Mouse (Mus musculus): Measurements from ENCODE around the gene Rgs7. TPM values are rescaled to one million over a fixed set of nuclear protein-coding genes. Genes with fewer than 3 reads are reported as not detected.

Gene Rgs7
- polyA plus RNA-seq, 1 experiment from 2014 or later = not detected

- no peaks in the 10 kb centered on the region for H3K9me3 ChIP-seq (replicated peaks; ENCODE audit: control insufficient read depth, low read length)
- H3K27me3 ChIP-seq (ENCODE audit: control insufficient read depth, insufficient read depth, low read depth, low read length) = no peaks in the 10 kb centered on the region
- 36% methylated on average over 3 of the region's 3 CpGs for WGBS (ENCODE audit: insufficient replicate concordance)
- no peaks in the 10 kb centered on the region for H3K36me3 ChIP-seq (ENCODE audit: control insufficient read depth, insufficient read depth)
- no peak overlapping the region for H3K27ac ChIP-seq (ENCODE audit: low read length)
- H3K4me3 ChIP-seq (ENCODE audit: low read depth, low read length) = no peak overlapping the region
- no peak overlapping the region for H3K9ac ChIP-seq (ENCODE audit: low read depth, low read length)
- no peaks in the 10 kb centered on the region for H3K4me1 ChIP-seq (ENCODE audit: control insufficient read depth, low read depth, low read length)
- no peak for ATAC-seq (ENCODE audit: low read depth)
- no peak overlapping the region for H3K4me2 ChIP-seq (ENCODE audit: low read depth, low read length)
Observed at GRCm38 (mm10) chr1:175300404-175300803, 191.9 kb downstream of the Rgs7 start.

- Histone ChIP-seq H3K4me1 (ENCODE audit: control insufficient read depth, low read depth, low read length) (no peaks in the 10 kb centered on the region), H3K4me2 (ENCODE audit: low read depth, low read length) (no peak overlapping the region), H3K36me3 (ENCODE audit: control insufficient read depth, insufficient read depth) (no peaks in the 10 kb centered on the region), H3K4me3 (ENCODE audit: low read depth, low read length) (no peak overlapping the region), H3K9ac (ENCODE audit: low read depth, low read length) (no peak overlapping the region), H3K27ac (ENCODE audit: low read length) (no peak overlapping the region), H3K9me3 (replicated peaks; ENCODE audit: control insufficient read depth, low read length) (no peaks in the 10 kb centered on the region), H3K27me3 (ENCODE audit: control insufficient read depth, insufficient read depth, low read depth, low read length) (no peaks in the 10 kb centered on the region)
- 53% methylated on average over 2 of the region's 2 CpGs for WGBS (ENCODE audit: insufficient replicate concordance)
- ATAC-seq (ENCODE audit: low read depth) = no peak
Observed at GRCm38 (mm10) chr1:175299603-175300397, 192.5 kb downstream of the Rgs7 start.

- Histone ChIP-seq H3K27me3 (ENCODE audit: control insufficient read depth, insufficient read depth, low read depth, low read length) (no peaks in the 10 kb centered on the region), H3K9ac (ENCODE audit: low read depth, low read length) (no peak overlapping the region), H3K4me3 (ENCODE audit: low read depth, low read length) (no peak overlapping the region), H3K4me1 (ENCODE audit: control insufficient read depth, low read depth, low read length) (no peaks in the 10 kb centered on the region), H3K4me2 (ENCODE audit: low read depth, low read length) (no peak overlapping the region), H3K36me3 (ENCODE audit: control insufficient read depth, insufficient read depth) (no peaks in the 10 kb centered on the region), H3K9me3 (replicated peaks; ENCODE audit: control insufficient read depth, low read length) (no peaks in the 10 kb centered on the region), H3K27ac (ENCODE audit: low read length) (no peak overlapping the region)
- 60% methylated on average over 1 of the region's 1 CpGs for WGBS (ENCODE audit: insufficient replicate concordance)
- ATAC-seq (ENCODE audit: low read depth) = no peak
Observed at GRCm38 (mm10) chr1:175296906-175297305, 195.4 kb downstream of the Rgs7 start.

GRCm38 (mm10) chr1:175290072-175290471, 202.2 kb downstream of the Rgs7 start:
- WGBS (ENCODE audit: insufficient replicate concordance) = 60% methylated on average over 1 of the region's 1 CpGs
- Histone ChIP-seq H3K27me3 (ENCODE audit: control insufficient read depth, insufficient read depth, low read depth, low read length) (no peaks in the 10 kb centered on the region), H3K4me3 (ENCODE audit: low read depth, low read length) (no peak overlapping the region), H3K27ac (ENCODE audit: low read length) (no peak overlapping the region), H3K36me3 (ENCODE audit: control insufficient read depth, insufficient read depth) (no peaks in the 10 kb centered on the region), H3K4me2 (ENCODE audit: low read depth, low read length) (no peak overlapping the region), H3K9me3 (replicated peaks; ENCODE audit: control insufficient read depth, low read length) (no peaks in the 10 kb centered on the region), H3K4me1 (ENCODE audit: control insufficient read depth, low read depth, low read length) (no peaks in the 10 kb centered on the region), H3K9ac (ENCODE audit: low read depth, low read length) (no peak overlapping the region)
- ATAC-seq (ENCODE audit: low read depth) = no peak

- H3K36me3 ChIP-seq (ENCODE audit: control insufficient read depth, insufficient read depth) = no peaks in the 10 kb centered on the region
- no peak for ATAC-seq (ENCODE audit: low read depth)
- H3K9me3 ChIP-seq (replicated peaks; ENCODE audit: control insufficient read depth, low read length) = no peaks in the 10 kb centered on the region; the same call in 1 of the 2 replicates
- no peaks in the 10 kb centered on the region for H3K4me1 ChIP-seq (ENCODE audit: control insufficient read depth, low read depth, low read length)
- H3K27me3 ChIP-seq (ENCODE audit: control insufficient read depth, insufficient read depth, low read depth, low read length) = no peaks in the 10 kb centered on the region
- no peak overlapping the region for H3K9ac ChIP-seq (ENCODE audit: low read depth, low read length)
- H3K4me3 ChIP-seq (ENCODE audit: low read depth, low read length) = no peak overlapping the region
- no peak overlapping the region for H3K27ac ChIP-seq (ENCODE audit: low read length)
- H3K4me2 ChIP-seq (ENCODE audit: low read depth, low read length) = no peak overlapping the region
Observed at GRCm38 (mm10) chr1:175262341-175262740, 230.0 kb downstream of the Rgs7 start.

GRCm38 (mm10) chr1:175259374-175259773, 232.9 kb downstream of the Rgs7 start:
- H3K27me3 ChIP-seq (ENCODE audit: control insufficient read depth, insufficient read depth, low read depth, low read length) = no peaks in the 10 kb centered on the region
- H3K9me3 ChIP-seq (replicated peaks; ENCODE audit: control insufficient read depth, low read length) = no peaks in the 10 kb centered on the region; the same call in 1 of the 2 replicates
- 36% methylated on average over 1 of the region's 1 CpGs for WGBS (ENCODE audit: insufficient replicate concordance)
- H3K9ac ChIP-seq (ENCODE audit: low read depth, low read length) = no peak overlapping the region
- no peak overlapping the region for H3K4me2 ChIP-seq (ENCODE audit: low read depth, low read length)
- no peak overlapping the region for H3K27ac ChIP-seq (ENCODE audit: low read length)
- H3K36me3 ChIP-seq (ENCODE audit: control insufficient read depth, insufficient read depth) = no peaks in the 10 kb centered on the region
- H3K4me1 ChIP-seq (ENCODE audit: control insufficient read depth, low read depth, low read length) = no peaks in the 10 kb centered on the region
- H3K4me3 ChIP-seq (ENCODE audit: low read depth, low read length) = no peak overlapping the region
- ATAC-seq (ENCODE audit: low read depth) = no peak

GRCm38 (mm10) chr1:175255224-175255623, 237.1 kb downstream of the Rgs7 start:
- WGBS (ENCODE audit: insufficient replicate concordance) = 57% methylated on average over 3 of the region's 3 CpGs
- Histone ChIP-seq H3K4me2 (ENCODE audit: low read depth, low read length) (no peak overlapping the region), H3K36me3 (ENCODE audit: control insufficient read depth, insufficient read depth) (no peaks in the 10 kb centered on the region), H3K9me3 (replicated peaks; ENCODE audit: control insufficient read depth, low read length) (no peaks in the 10 kb centered on the region), H3K27ac (ENCODE audit: low read length) (no peak overlapping the region), H3K4me1 (ENCODE audit: control insufficient read depth, low read depth, low read length) (no peaks in the 10 kb centered on the region), H3K27me3 (ENCODE audit: control insufficient read depth, insufficient read depth, low read depth, low read length) (no peaks in the 10 kb centered on the region), H3K9ac (ENCODE audit: low read depth, low read length) (no peak overlapping the region), H3K4me3 (ENCODE audit: low read depth, low read length) (no peak overlapping the region)
- no peak for ATAC-seq (ENCODE audit: low read depth)

GRCm38 (mm10) chr1:175254724-175255123, 237.6 kb downstream of the Rgs7 start:
- WGBS (ENCODE audit: insufficient replicate concordance) = 44% methylated on average over 3 of the region's 3 CpGs

GRCm38 (mm10) chr1:175242135-175242534, 250.2 kb downstream of the Rgs7 start:
- Histone ChIP-seq H3K9ac (ENCODE audit: low read depth, low read length) (no peak overlapping the region), H3K36me3 (ENCODE audit: control insufficient read depth, insufficient read depth) (no peaks in the 10 kb centered on the region), H3K27ac (ENCODE audit: low read length) (no peak overlapping the region), H3K4me2 (ENCODE audit: low read depth, low read length) (no peak overlapping the region), H3K27me3 (ENCODE audit: control insufficient read depth, insufficient read depth, low read depth, low read length) (no peaks in the 10 kb centered on the region), H3K9me3 (replicated peaks; ENCODE audit: control insufficient read depth, low read length) (no peaks in the 10 kb centered on the region), H3K4me3 (ENCODE audit: low read depth, low read length) (no peak overlapping the region), H3K4me1 (ENCODE audit: control insufficient read depth, low read depth, low read length) (no peaks in the 10 kb centered on the region)
- no peak for ATAC-seq (ENCODE audit: low read depth)
- WGBS (ENCODE audit: insufficient replicate concordance) = 64% methylated on average over 5 of the region's 5 CpGs

More at GRCm38 (mm10) chr1:175254724-175255123, 237.6 kb downstream of the Rgs7 start:
- Histone ChIP-seq H3K27me3 (ENCODE audit: control insufficient read depth, insufficient read depth, low read depth, low read length) (no peaks in the 10 kb centered on the region), H3K27ac (ENCODE audit: low read length) (no peak overlapping the region), H3K4me2 (ENCODE audit: low read depth, low read length) (no peak overlapping the region), H3K4me3 (ENCODE audit: low read depth, low read length) (no peak overlapping the region), H3K4me1 (ENCODE audit: control insufficient read depth, low read depth, low read length) (no peaks in the 10 kb centered on the region), H3K36me3 (ENCODE audit: control insufficient read depth, insufficient read depth) (no peaks in the 10 kb centered on the region), H3K9me3 (replicated peaks; ENCODE audit: control insufficient read depth, low read length) (no peaks in the 10 kb centered on the region), H3K9ac (ENCODE audit: low read depth, low read length) (no peak overlapping the region)
- ATAC-seq (ENCODE audit: low read depth) = no peak
